11 mouse cellular contexts compared by ENCODE assay signal in the genomic region with DNA sequence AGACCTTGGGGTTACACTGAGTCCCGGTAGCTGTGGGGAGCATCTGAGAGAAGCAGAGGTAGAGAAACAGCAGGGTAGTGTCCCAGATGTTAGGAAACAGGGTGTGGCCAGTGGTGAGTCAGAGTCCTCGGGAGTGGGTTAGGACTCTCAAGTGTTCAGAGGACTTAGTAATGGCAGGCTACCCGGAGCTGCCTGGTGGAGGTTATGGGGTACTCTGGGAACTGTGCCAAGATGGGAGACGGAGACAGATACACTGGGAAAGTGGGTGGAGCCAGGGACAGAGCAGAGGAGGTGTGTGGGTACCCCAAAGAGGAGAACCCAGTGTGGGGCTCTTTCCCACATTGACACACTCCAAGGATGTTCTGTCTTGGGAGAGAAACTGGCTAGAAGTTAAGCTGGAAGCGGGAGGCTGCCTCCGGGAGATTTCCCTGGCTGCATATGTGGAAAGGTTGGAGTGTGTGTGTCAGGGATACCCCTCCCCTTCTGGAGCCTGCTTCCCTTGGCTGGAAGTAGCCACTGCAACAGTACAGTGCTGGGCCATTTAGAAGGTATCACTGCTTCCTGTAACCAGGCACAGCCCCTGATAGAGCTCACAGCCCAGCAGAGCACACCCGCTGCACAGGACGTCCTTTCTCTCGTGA. TPM values are rescaled to one million over a fixed set of nuclear protein-coding genes. Genes with fewer than 3 reads are reported as not detected.
DNase-seq lines count a peak whose midpoint lies in the region; ATAC-seq and TF ChIP-seq lines count a peak whose summit lies in the region.
"Had no signal": no experiment of that assay in that cellular context is flagged by ENCODE, and none has a peak within 500 bp of the region (broad histone marks: within the 10 kb centered on the region; RNA-seq: fewer than 3 reads in every experiment).

No protein-coding gene starts in this region.

- 36% methylated on average over 9 of the region's 9 CpGs for WGBS in lung, postnatal 0 days
- 49% methylated on average over 9 of the region's 9 CpGs for WGBS in heart, embryonic 11.5 days (ENCODE audit: insufficient replicate concordance)
- 44% methylated on average over 9 of the region's 9 CpGs for WGBS in small intestine, adult 2 months

- no peak overlapping the region for H3K4me2 ChIP-seq in lung, postnatal 0 days (replicated peaks; ENCODE audit: low read depth, low read length)
- H3K4me2 ChIP-seq in heart, embryonic 11.5 days, result no peak overlapping the region
- H3K4me2 ChIP-seq: midbrain, embryonic 15.5 days had no signal

- H3K9me3 ChIP-seq in lung, postnatal 0 days (ENCODE audit: low read length), result no peaks in the 10 kb centered on the region
- H3K9me3 ChIP-seq in heart, embryonic 11.5 days (replicated peaks; ENCODE audit: control insufficient read depth, low read length), result no peaks in the 10 kb centered on the region
- H3K9me3 ChIP-seq: midbrain, embryonic 15.5 days had no signal

- no peak for TF ChIP-seq POLR2A in small intestine, adult 2 months (IDR thresholded peaks at IDR 0.05; ENCODE audit: low read depth, low read length)

- peak; percentile 43; the same call in 1 of the 2 replicates for TF ChIP-seq EP300 in lung, postnatal 0 days (IDR thresholded peaks at IDR 0.05)

- no peaks in the 10 kb centered on the region for H3K36me3 ChIP-seq in lung, postnatal 0 days (ENCODE audit: insufficient read depth, low read length)
- no peaks in the 10 kb centered on the region for H3K36me3 ChIP-seq in heart, embryonic 11.5 days (ENCODE audit: control insufficient read depth, insufficient read depth, low read length)
- no peaks in the 10 kb centered on the region for H3K36me3 ChIP-seq in small intestine, adult 2 months (ENCODE audit: control insufficient read depth, insufficient read depth, low read length)
- H3K36me3 ChIP-seq: midbrain, embryonic 15.5 days had no signal

- peaks cover 30% of the 10 kb centered on the region for H3K4me1 ChIP-seq in lung, postnatal 0 days (ENCODE audit: insufficient read depth, low read depth, low read length)
- H3K4me1 ChIP-seq in heart, embryonic 11.5 days (ENCODE audit: control insufficient read depth, insufficient read depth, low read length), result peaks cover 24% of the 10 kb centered on the region
- peaks cover 19% of the 10 kb centered on the region for H3K4me1 ChIP-seq in small intestine, adult 2 months (ENCODE audit: control insufficient read depth, insufficient read depth, insufficient read length, low read length)
- H3K4me1 ChIP-seq: midbrain, embryonic 15.5 days had no signal

- no peaks in the 10 kb centered on the region; the same call in 1 of the 2 replicates for H3K27me3 ChIP-seq in lung, postnatal 0 days (replicated peaks; ENCODE audit: insufficient read depth, low read length)
- H3K27me3 ChIP-seq in heart, embryonic 11.5 days (ENCODE audit: control insufficient read depth, insufficient read depth, low read length), result peaks cover 11% of the 10 kb centered on the region
- H3K27me3 ChIP-seq in small intestine, adult 2 months (ENCODE audit: control insufficient read depth, insufficient read depth, low read length), result no peaks in the 10 kb centered on the region; the same call in 1 of the 2 replicates
- H3K27me3 ChIP-seq: midbrain, embryonic 15.5 days had no signal

- H3K27ac ChIP-seq in lung, postnatal 0 days (ENCODE audit: low read length), result peak overlapping the region; percentile 57; the same call in 1 of the 2 replicates
- peak overlapping the region; percentile 22; the same call in 1 of the 2 replicates for H3K27ac ChIP-seq in heart, embryonic 11.5 days (ENCODE audit: low read depth, low read length)
- H3K27ac ChIP-seq in small intestine, adult 2 months (ENCODE audit: insufficient read depth, low read depth, low read length), result peak overlapping the region; percentile 9; the same call in 1 of the 2 replicates
- H3K27ac ChIP-seq: midbrain, embryonic 15.5 days had no signal

- DNase-seq in adrenal gland, postnatal 14 days, result peak; percentile 52
- no peak for DNase-seq in adrenal gland, adult 18-20 months (ENCODE audit: low spot score in 2 of 2)
- DNase-seq in lung, postnatal 0 days (ENCODE audit: low spot score), result peak; percentile 87
- no peak for DNase-seq in lung, postnatal 4 days
- no peak for DNase-seq in kidney, postnatal 36 days

- H3K4me3 ChIP-seq in lung, postnatal 0 days (ENCODE audit: low read depth, low read length), result no peak overlapping the region
- H3K4me3 ChIP-seq in heart, embryonic 11.5 days (ENCODE audit: low read depth, low read length), result no peak overlapping the region
- no peak overlapping the region for H3K4me3 ChIP-seq in small intestine, adult 2 months (ENCODE audit: low read depth, low read length)
- H3K4me3 ChIP-seq: midbrain, embryonic 15.5 days had no signal

- peak; percentile 68 for ATAC-seq in lung, postnatal 0 days
- 0 out of 2 replicates have a peak, but pooled peaks have one; percentile 15 for ATAC-seq in heart, embryonic 11.5 days (replicated peaks; ENCODE audit: insufficient number of reproducible peaks, low FRiP score, low TSS enrichment)
- no peak for ATAC-seq in megakaryocyte-erythroid progenitor cell, adult 5-6 weeks (replicated peaks; ENCODE audit: low FRiP score, low TSS enrichment, poor library complexity, severe bottlenecking)
- ATAC-seq: activated CD4-positive, CD25-positive, alpha-beta regulatory T cell, adult 4 months had no signal

- no peak overlapping the region for H3K9ac ChIP-seq in lung, postnatal 0 days (replicated peaks; ENCODE audit: low read depth)
- H3K9ac ChIP-seq in heart, embryonic 11.5 days (ENCODE audit: low read depth, low read length), result no peak overlapping the region
- H3K9ac ChIP-seq: midbrain, embryonic 15.5 days had no signal

- TF ChIP-seq CTCF in lung, postnatal 0 days (IDR thresholded peaks at IDR 0.05), result no peak; the same call in 1 of the 2 replicates
- TF ChIP-seq CTCF in small intestine, adult 2 months (IDR thresholded peaks at IDR 0.05; ENCODE audit: extremely low read depth, insufficient read length, insufficient replicate concordance, low read depth, low read length), result no peak

RNA-seq across cellular contexts. Expression of gene Tnxb, which starts 14.0 kb away (rescaled TPM):
- 39.8 and 41.0 TPM in 2 replicates for total RNA-seq in adrenal gland, postnatal 14 days (2021)
- total RNA-seq in adrenal gland, adult 18-20 months (2021), result 10 to 100 TPM; 19.8 to 25.2 TPM
- 0.85 and 0.99 TPM in 2 replicates for polyA plus RNA-seq in lung, postnatal 0 days (2015; fragmentation: Nextera tagmentation; extraction: Ambion mirVana)
- 0.24 and 0.27 TPM in 2 replicates for polyA plus RNA-seq in heart, embryonic 11.5 days (2014; fragmentation: Nextera tagmentation; extraction: Ambion mirVana)
- 12.1 and 12.5 TPM in 2 replicates for polyA plus RNA-seq in small intestine, adult 2 months (2012; rRNA removed)
- not detected in 2 replicates for total RNA-seq in megakaryocyte-erythroid progenitor cell, adult 5-6 weeks (2014; fragmentation: Nextera tagmentation)
- total RNA-seq in megakaryocyte-erythroid progenitor cell, adult 5-6 weeks (2017), result not detected in 2 replicates
- polyA plus RNA-seq: activated CD4-positive, CD25-positive, alpha-beta regulatory T cell, adult 4 months had no signal

RNA-seq across cellular contexts. Expression of gene Atf6b, which starts 37.4 kb away (rescaled TPM):
- 43.5 and 52.1 TPM in 2 replicates for total RNA-seq in adrenal gland, postnatal 14 days (2021)
- total RNA-seq in adrenal gland, adult 18-20 months (2021), result 10 to 100 TPM; 46.5 to 48.6 TPM
- polyA plus RNA-seq in lung, postnatal 0 days (2015; fragmentation: Nextera tagmentation; extraction: Ambion mirVana), result 42.5 and 47.3 TPM in 2 replicates
- 41.0 and 49.8 TPM in 2 replicates for polyA plus RNA-seq in heart, embryonic 11.5 days (2014; fragmentation: Nextera tagmentation; extraction: Ambion mirVana)
- 26.6 and 48.0 TPM in 2 replicates for polyA plus RNA-seq in small intestine, adult 2 months (2012; rRNA removed)
- total RNA-seq in megakaryocyte-erythroid progenitor cell, adult 5-6 weeks (2014; fragmentation: Nextera tagmentation), result 20.6 and 31.3 TPM in 2 replicates
- total RNA-seq in megakaryocyte-erythroid progenitor cell, adult 5-6 weeks (2017), result 8.7 and 11.5 TPM in 2 replicates

RNA-seq across cellular contexts. Expression of gene Fkbpl, which starts 39.8 kb away (rescaled TPM):
- total RNA-seq in adrenal gland, postnatal 14 days (2021), result 11.5 and 12.5 TPM in 2 replicates
- 10 to 100 TPM; 12.8 to 17.5 TPM for total RNA-seq in adrenal gland, adult 18-20 months (2021)
- polyA plus RNA-seq in lung, postnatal 0 days (2015; fragmentation: Nextera tagmentation; extraction: Ambion mirVana), result 12.2 and 14.5 TPM in 2 replicates
- polyA plus RNA-seq in heart, embryonic 11.5 days (2014; fragmentation: Nextera tagmentation; extraction: Ambion mirVana), result 10.9 and 11.4 TPM in 2 replicates
- polyA plus RNA-seq in small intestine, adult 2 months (2012; rRNA removed), result 2.5 and 9.3 TPM in 2 replicates
- 5.5 TPM in 2 replicates for total RNA-seq in megakaryocyte-erythroid progenitor cell, adult 5-6 weeks (2014; fragmentation: Nextera tagmentation)
- total RNA-seq in megakaryocyte-erythroid progenitor cell, adult 5-6 weeks (2017), result 14.7 and 26.2 TPM in 2 replicates

RNA-seq across cellular contexts. Expression of gene Prrt1, which starts 55.0 kb away (rescaled TPM):
- total RNA-seq in adrenal gland, postnatal 14 days (2021), result 8.7 and 12.4 TPM in 2 replicates
- total RNA-seq in adrenal gland, adult 18-20 months (2021), result 10 to 100 TPM; 10.4 to 17.9 TPM
- 0.27 and 0.29 TPM in 2 replicates for polyA plus RNA-seq in lung, postnatal 0 days (2015; fragmentation: Nextera tagmentation; extraction: Ambion mirVana)
- not detected in 2 replicates for polyA plus RNA-seq in heart, embryonic 11.5 days (2014; fragmentation: Nextera tagmentation; extraction: Ambion mirVana)
- polyA plus RNA-seq in small intestine, adult 2 months (2012; rRNA removed), result 5.5 and 8.0 TPM in 2 replicates
- total RNA-seq in megakaryocyte-erythroid progenitor cell, adult 5-6 weeks (2014; fragmentation: Nextera tagmentation), result 0.59 TPM in 1 of 2 replicates, not detected in the other
- total RNA-seq in megakaryocyte-erythroid progenitor cell, adult 5-6 weeks (2017), result 0.75 TPM in 1 of 2 replicates, not detected in the other
- total RNA-seq: liver, adult 2 months had no signal

RNA-seq across cellular contexts. Expression of gene Ppt2, which starts 56.1 kb away (rescaled TPM):
- 49.7 and 50.0 TPM in 2 replicates for total RNA-seq in adrenal gland, postnatal 14 days (2021)
- total RNA-seq in adrenal gland, adult 18-20 months (2021), result 10 to 100 TPM; 56.9 to 71.5 TPM
- polyA plus RNA-seq in lung, postnatal 0 days (2015; fragmentation: Nextera tagmentation; extraction: Ambion mirVana), result 22.4 and 24.9 TPM in 2 replicates
- 31.7 and 34.3 TPM in 2 replicates for polyA plus RNA-seq in heart, embryonic 11.5 days (2014; fragmentation: Nextera tagmentation; extraction: Ambion mirVana)
- 17.3 and 22.0 TPM in 2 replicates for polyA plus RNA-seq in small intestine, adult 2 months (2012; rRNA removed)
- total RNA-seq in megakaryocyte-erythroid progenitor cell, adult 5-6 weeks (2014; fragmentation: Nextera tagmentation), result 31.3 and 35.4 TPM in 2 replicates
- 10.4 and 17.0 TPM in 2 replicates for total RNA-seq in megakaryocyte-erythroid progenitor cell, adult 5-6 weeks (2017)

Comparison
In these comparisons a context has a peak if more than half of its experiments do, and no peak if none do; other contexts are left out.
1. DNase-seq: peak in adrenal gland, postnatal 14 days (single experiment) and lung, postnatal 0 days (single experiment); none in adrenal gland, adult 18-20 months (0 of 2), lung, postnatal 4 days (0 of 2) and kidney, postnatal 36 days (0 of 2).
2. RNA of gene Tnxb, which starts 14.0 kb away (total RNA-seq): 39.8 to 41.0 TPM in adrenal gland, postnatal 14 days and 19.8 to 25.2 TPM in adrenal gland, adult 18-20 months; not detected in megakaryocyte-erythroid progenitor cell, adult 5-6 weeks; every median in the first group is over 10 times any median in the second.
3. Peak in every context shown above with its lines, with median percentiles within 50 percentile points of each other: H3K27ac ChIP-seq.